Mouse (Mus musculus) hindbrain, postnatal 0 days (tissue): ENCODE results near the gene Larp7. TPM values are rescaled to one million over a fixed set of nuclear protein-coding genes. Genes with fewer than 3 reads are reported as not detected.
A peak's percentile ranks its signal among the peaks of the same experiment; 100 is the strongest.

Experiments used
- ATAC-seq: fragments of 200-750 bp; cut with Nextera tagmentation; 2 replicates; pipeline ENCODE4 v1.8.0; 2017; ENCODE audit warnings: mild to moderate bottlenecking, moderate TSS enrichment, moderate library complexity
- DNase-seq: peaks from one replicate; pipeline ENCODE4 v3.0.0-alpha.2; 2015; ENCODE audit warnings: low spot score
- H3K27ac ChIP-seq: fragments of 300-500 bp; sonication (generic); 2 replicates; pipeline ENCODE4 v1.5.1; 2014; ENCODE audit warnings: mild to moderate bottlenecking
- H3K27me3 ChIP-seq: fragments of 300-500 bp; sonication (generic); 2 replicates; pipeline ENCODE4 v1.6.1; 2014; ENCODE audit warnings: low read length, mixed read lengths; ENCODE audit not compliant: insufficient read depth
- H3K36me3 ChIP-seq: fragments of 300-500 bp; sonication (generic); 2 replicates; pipeline ENCODE4 v1.6.1; 2014; ENCODE audit warnings: low read length, mixed read lengths; ENCODE audit not compliant: insufficient read depth
- H3K4me1 ChIP-seq: fragments of 300-500 bp; sonication (generic); 2 replicates; pipeline ENCODE4 v1.6.1; 2014; ENCODE audit warnings: antibody characterized with exemption, low read length, mixed read lengths; ENCODE audit not compliant: insufficient read depth
- H3K4me2 ChIP-seq: fragments of 300-500 bp; sonication (generic); 2 replicates; pipeline ENCODE4 v1.6.1; 2014; ENCODE audit warnings: low read depth, mild to moderate bottlenecking, low read length, moderate library complexity, mixed read lengths
- H3K4me3 ChIP-seq: fragments of 300-500 bp; sonication (generic); 2 replicates; pipeline ENCODE4 v1.5.1; 2014; ENCODE audit warnings: low read length
- H3K9ac ChIP-seq: fragments of 300-500 bp; sonication (generic); replicated peaks from 2 replicates; pipeline ENCODE4 v1.6.1; 2014; ENCODE audit warnings: mild to moderate bottlenecking, low read length, moderate library complexity, mixed read lengths
- H3K9me3 ChIP-seq: fragments of 300-500 bp; sonication (generic); 2 replicates; pipeline ENCODE4 v1.6.1; 2016; ENCODE audit warnings: low read length, mixed read lengths
- CTCF ChIP-seq: IDR thresholded peaks from 2 replicates; pipeline ENCODE4 v1.5.1; 2016; ENCODE audit warnings: antibody characterized with exemption, control low read depth, low read depth
- WGBS: fragments of 180-500 bp; shearing (Covaris S2); extraction: QIAGEN DNeasy Blood & Tissue Kit; methylation state at CpG from one replicate; pipeline ENCODE4 v1.1.7; 2014; 5-methylcytosine and 5-hydroxymethylcytosine counted together
- polyA plus RNA-seq: library from polyadenylated mRNA; unstranded; fragments of >200 nt; fragmentation: Nextera tagmentation; extraction: Ambion mirVana; gene quantifications from 2 replicates; pipeline ENCODE4 v1.2.1, GENCODE M21; 2015
- total RNA-seq: library from RNA; depleted of rRNA; stranded (reverse); fragments of >200 nt; gene quantifications from 2 replicates; pipeline ENCODE4 v1.2.3, GENCODE M21; 2014

The Larp7 gene
- total and polyA plus RNA-seq, 2 experiments from 2014 or later: 4.5 to 30.4 TPM

GRCm38 (mm10) chr3:127529824-127530223 is 23.3 kb downstream of the Larp7 start:
- H3K9me3 ChIP-seq: no peaks in the 10 kb centered on the region
- ATAC-seq: no peak
- no peaks in the 10 kb centered on the region for H3K36me3 ChIP-seq
- no peak overlapping the region for H3K4me3 ChIP-seq
- no peak overlapping the region for H3K9ac ChIP-seq
- H3K27me3 ChIP-seq: no peaks in the 10 kb centered on the region
- H3K27ac ChIP-seq: no peak overlapping the region
- no peak for DNase-seq
- 70% methylated on average over 4 of the region's 4 CpGs for WGBS
- H3K4me1 ChIP-seq: no peaks in the 10 kb centered on the region
- TF ChIP-seq CTCF: no peak
- H3K4me2 ChIP-seq: no peak overlapping the region

- no peak overlapping the region for H3K4me3 ChIP-seq
- no peak overlapping the region for H3K27ac ChIP-seq
- WGBS: 80% methylated on average over 3 of the region's 3 CpGs
- H3K9me3 ChIP-seq: no peaks in the 10 kb centered on the region
- ATAC-seq: no peak
- H3K27me3 ChIP-seq: no peaks in the 10 kb centered on the region
- no peak for DNase-seq
- no peak overlapping the region for H3K9ac ChIP-seq
- H3K36me3 ChIP-seq: no peaks in the 10 kb centered on the region
- no peak overlapping the region for H3K4me2 ChIP-seq
- no peak for TF ChIP-seq CTCF
- no peaks in the 10 kb centered on the region for H3K4me1 ChIP-seq
Measured at GRCm38 (mm10) chr3:127529210-127529609, 23.9 kb downstream of the Larp7 start.

- DNase-seq: peak; percentile 42
- no peak for TF ChIP-seq CTCF
- H3K4me3 ChIP-seq: no peak overlapping the region
- no peak overlapping the region for H3K27ac ChIP-seq
- no peaks in the 10 kb centered on the region for H3K9me3 ChIP-seq
- H3K9ac ChIP-seq: no peak overlapping the region
- peak; percentile 68; the same call in 1 of the 2 replicates for ATAC-seq
- H3K4me1 ChIP-seq: no peaks in the 10 kb centered on the region
- H3K27me3 ChIP-seq: no peaks in the 10 kb centered on the region
- 61% methylated on average over 5 of the region's 5 CpGs for WGBS
- H3K36me3 ChIP-seq: no peaks in the 10 kb centered on the region
- no peak overlapping the region for H3K4me2 ChIP-seq
Measured at GRCm38 (mm10) chr3:127527465-127528034, 25.6 kb downstream of the Larp7 start.

- Histone ChIP-seq H3K4me1 (no peaks in the 10 kb centered on the region), H3K4me2 (no peak overlapping the region), H3K9ac (no peak overlapping the region), H3K27ac (no peak overlapping the region), H3K4me3 (no peak overlapping the region), H3K9me3 (no peaks in the 10 kb centered on the region), H3K36me3 (no peaks in the 10 kb centered on the region), H3K27me3 (no peaks in the 10 kb centered on the region)
- TF ChIP-seq CTCF: no peak
- ATAC-seq (no peak), DNase-seq (no peak)
- 79% methylated on average over 8 of the region's 8 CpGs for WGBS
Measured at GRCm38 (mm10) chr3:127525188-127525819, 27.8 kb downstream of the Larp7 start.

GRCm38 (mm10) chr3:127521156-127521555 is 32.0 kb downstream of the Larp7 start:
- no peak overlapping the region for H3K27ac ChIP-seq
- H3K4me2 ChIP-seq: no peak overlapping the region
- no peaks in the 10 kb centered on the region for H3K27me3 ChIP-seq
- H3K36me3 ChIP-seq: no peaks in the 10 kb centered on the region
- WGBS: 71% methylated on average over 10 of the region's 10 CpGs
- TF ChIP-seq CTCF: no peak
- ATAC-seq (no peak), DNase-seq (no peak)
- no peaks in the 10 kb centered on the region for H3K9me3 ChIP-seq
- H3K9ac ChIP-seq: no peak overlapping the region
- no peak overlapping the region for H3K4me3 ChIP-seq
- no peaks in the 10 kb centered on the region for H3K4me1 ChIP-seq

- no peak overlapping the region for H3K27ac ChIP-seq
- 81% methylated on average over 6 of the region's 6 CpGs for WGBS
- H3K4me3 ChIP-seq: no peak overlapping the region
- DNase-seq: no peak
- no peak for ATAC-seq
- H3K27me3 ChIP-seq: no peaks in the 10 kb centered on the region
- H3K9ac ChIP-seq: no peak overlapping the region
- H3K4me2 ChIP-seq: no peak overlapping the region
- H3K4me1 ChIP-seq: no peaks in the 10 kb centered on the region
- no peaks in the 10 kb centered on the region for H3K36me3 ChIP-seq
- no peaks in the 10 kb centered on the region for H3K9me3 ChIP-seq
- TF ChIP-seq CTCF: no peak
Measured at GRCm38 (mm10) chr3:127520300-127520699, 32.8 kb downstream of the Larp7 start.

- Histone ChIP-seq H3K4me1 (no peaks in the 10 kb centered on the region), H3K4me3 (no peak overlapping the region), H3K9me3 (no peaks in the 10 kb centered on the region), H3K27me3 (no peaks in the 10 kb centered on the region), H3K9ac (no peak overlapping the region), H3K4me2 (no peak overlapping the region), H3K36me3 (no peaks in the 10 kb centered on the region), H3K27ac (no peak overlapping the region)
- ATAC-seq (no peak), DNase-seq (no peak)
- 84% methylated on average over 1 of the region's 1 CpGs for WGBS
- TF ChIP-seq CTCF: no peak
Measured at GRCm38 (mm10) chr3:127515251-127515650, 37.9 kb downstream of the Larp7 start.
